Mouse (Mus musculus) MEL (cell line): ENCODE results near the gene Bcar1. TPM values are rescaled to one million over a fixed set of nuclear protein-coding genes. Genes with fewer than 3 reads are reported as not detected.

Experiments
- DNase-seq: peaks from one replicate; pipeline ENCODE4 v3.0.0; 2011; ENCODE audit warnings: low read depth, low spot score
- H3K27ac ChIP-seq: 2 replicates; pipeline ENCODE4 v1.5.1; 2012; ENCODE audit warnings: low read depth, mild to moderate bottlenecking, control low read depth, low read length, moderate library complexity; ENCODE audit not compliant: control insufficient read depth
- H3K27me3 ChIP-seq, 2 experiments: fragments of 150-350 bp in 1 of 2; sonication (generic) in 1 of 2; 2 replicates each; pipeline ENCODE4 v1.6.1; 2012; ENCODE audit warnings: low read length in 2 of 2, mild to moderate bottlenecking in 2 of 2, improper control_type of control experiment in 1 of 2, moderate library complexity in 1 of 2; ENCODE audit not compliant: insufficient read depth in 2 of 2, control insufficient read depth in 1 of 2
- H3K36me3 ChIP-seq, 2 experiments: 2 replicates each; pipeline ENCODE4 v1.6.1; 2012 to 2014; ENCODE audit warnings: low read length in 2 of 2, improper control_type of control experiment in 1 of 2, inconsistent platforms in 1 of 2, mild to moderate bottlenecking in 1 of 2; ENCODE audit not compliant: insufficient read depth in 2 of 2, control insufficient read depth in 1 of 2
- H3K4me1 ChIP-seq, 2 experiments: fragments of 150-350 bp in 1 of 2; sonication (generic) in 1 of 2; 2 replicates each; pipeline ENCODE4 v1.6.1; 2012; ENCODE audit warnings: low read length in 2 of 2, improper control_type of control experiment in 1 of 2, mild to moderate bottlenecking in 1 of 2; ENCODE audit not compliant: insufficient read depth in 2 of 2, control insufficient read depth in 1 of 2
- H3K4me3 ChIP-seq, 2 experiments: fragments of 150-350 bp in 1 of 2; sonication (generic) in 1 of 2; 2 replicates each; pipeline ENCODE4 v1.5.1; 2012; ENCODE audit warnings: low read depth in 2 of 2, low read length in 2 of 2, mild to moderate bottlenecking in 2 of 2, moderate library complexity in 2 of 2, control low read depth in 1 of 2, improper control_type of control experiment in 1 of 2; ENCODE audit not compliant: control insufficient read depth in 1 of 2, insufficient read depth in 1 of 2
- H3K79me2 ChIP-seq: 2 replicates; pipeline ENCODE4 v1.6.1; 2012; ENCODE audit warnings: mild to moderate bottlenecking, low read length, moderate library complexity; ENCODE audit not compliant: control insufficient read depth, poor library complexity, insufficient read depth
- H3K9ac ChIP-seq: 2 replicates; pipeline ENCODE4 v1.6.1; 2012; ENCODE audit warnings: low read depth, mild to moderate bottlenecking, control low read depth, low read length, moderate library complexity; ENCODE audit not compliant: control insufficient read depth, poor library complexity, severe bottlenecking
- H3K9me3 ChIP-seq: fragments of 150-350 bp; sonication (generic); replicated peaks from 2 replicates; pipeline ENCODE4 v1.6.1; 2012; ENCODE audit warnings: mild to moderate bottlenecking, low read length, improper control_type of control experiment, moderate library complexity; ENCODE audit not compliant: insufficient read depth
- BHLHE40 ChIP-seq: IDR thresholded peaks from 2 replicates; pipeline ENCODE4 v1.6.1; 2012; ENCODE audit warnings: low read depth, mild to moderate bottlenecking, inconsistent platforms, low read length, improper control_type of control experiment, borderline replicate concordance
- CHD1 ChIP-seq: IDR thresholded peaks from 2 replicates; pipeline ENCODE4 v1.6.1; 2012; ENCODE audit warnings: low read depth, mild to moderate bottlenecking, inconsistent platforms, low read length, improper control_type of control experiment
- CHD2 ChIP-seq: IDR thresholded peaks from 2 replicates; pipeline ENCODE4 v1.6.1; 2011; ENCODE audit warnings: low read length, improper control_type of control experiment
- ELF1 ChIP-seq: IDR thresholded peaks from 2 replicates; pipeline ENCODE4 v1.6.1; 2014; ENCODE audit warnings: low read depth, mild to moderate bottlenecking, inconsistent platforms, low read length, improper control_type of control experiment, moderate library complexity
- EP300 ChIP-seq, 2 experiments: IDR thresholded peaks; 2 replicates each; pipeline ENCODE4 v1.6.1; 2011; ENCODE audit warnings: improper control_type of control experiment in 2 of 2, low read length in 2 of 2, low read depth in 1 of 2, mild to moderate bottlenecking in 1 of 2
- GABPA ChIP-seq: IDR thresholded peaks from 2 replicates; pipeline ENCODE4 v1.6.1; 2012; ENCODE audit warnings: low read depth, mild to moderate bottlenecking, inconsistent platforms, low read length, improper control_type of control experiment, moderate library complexity
- KAT2A ChIP-seq: conservative IDR thresholded peaks from 2 replicates; pipeline ENCODE4 v1.6.1; 2012; ENCODE audit warnings: low read depth, low read length, improper control_type of control experiment, inconsistent platforms
- MAFK ChIP-seq: IDR thresholded peaks from 2 replicates; pipeline ENCODE4 v1.6.1; 2011; ENCODE audit warnings: low read depth, mild to moderate bottlenecking, low read length, improper control_type of control experiment, borderline replicate concordance
- MAX ChIP-seq: IDR thresholded peaks from 2 replicates; pipeline ENCODE4 v1.6.1; 2011; ENCODE audit warnings: low read length, improper control_type of control experiment
- MYB ChIP-seq: IDR thresholded peaks from 2 replicates; pipeline ENCODE4 v1.6.1; 2011; ENCODE audit warnings: mild to moderate bottlenecking, low read depth, low read length, improper control_type of control experiment
- NELFE ChIP-seq: IDR thresholded peaks from 2 replicates; pipeline ENCODE4 v1.6.1; 2011; ENCODE audit warnings: low read depth, low read length, improper control_type of control experiment
- NRF1 ChIP-seq: IDR thresholded peaks from 2 replicates; pipeline ENCODE4 v1.6.1; 2014; ENCODE audit warnings: low read depth, mild to moderate bottlenecking, inconsistent platforms, low read length, improper control_type of control experiment, moderate library complexity; ENCODE audit not compliant: poor library complexity, insufficient read depth, severe bottlenecking
- RAD21 ChIP-seq: IDR thresholded peaks from 2 replicates; pipeline ENCODE4 v1.6.1; 2011; ENCODE audit warnings: mild to moderate bottlenecking, low read depth, low read length, improper control_type of control experiment
- RCOR1 ChIP-seq: IDR thresholded peaks from 2 replicates; pipeline ENCODE4 v1.6.1; 2012; ENCODE audit warnings: low read depth, mild to moderate bottlenecking, inconsistent platforms, low read length, improper control_type of control experiment
- SMC3 ChIP-seq: IDR thresholded peaks from 2 replicates; pipeline ENCODE4 v1.6.1; 2011; ENCODE audit warnings: low read depth, low read length, improper control_type of control experiment
- TAL1 ChIP-seq: IDR thresholded peaks from 2 replicates; pipeline ENCODE4 v1.6.1; 2012; ENCODE audit warnings: mild to moderate bottlenecking, inconsistent platforms, low read length, moderate library complexity, mixed read lengths
- TBP ChIP-seq: IDR thresholded peaks from 2 replicates; pipeline ENCODE4 v1.8.0; 2011; ENCODE audit warnings: low read depth, low read length, improper control_type of control experiment
- UBTF ChIP-seq: IDR thresholded peaks from 2 replicates; pipeline ENCODE4 v1.6.1; 2012; ENCODE audit warnings: low read depth, mild to moderate bottlenecking, inconsistent platforms, low read length, improper control_type of control experiment, moderate library complexity, borderline replicate concordance; ENCODE audit not compliant: insufficient read depth
- USF2 ChIP-seq, 2 experiments: IDR thresholded peaks; 2 replicates each; pipeline ENCODE4 v1.6.1; 2011 to 2012; ENCODE audit warnings: improper control_type of control experiment in 2 of 2, low read length in 2 of 2, borderline replicate concordance in 1 of 2, inconsistent platforms in 1 of 2, low read depth in 1 of 2, mild to moderate bottlenecking in 1 of 2; ENCODE audit not compliant: insufficient read depth in 1 of 2
- ZKSCAN1 ChIP-seq: IDR thresholded peaks from 2 replicates; pipeline ENCODE4 v1.6.1; 2012; ENCODE audit warnings: low read depth, mild to moderate bottlenecking, inconsistent platforms, low read length, improper control_type of control experiment, moderate library complexity
- ZNF384 ChIP-seq: IDR thresholded peaks from 2 replicates; pipeline ENCODE4 v1.6.1; 2012; ENCODE audit warnings: low read depth, mild to moderate bottlenecking, inconsistent platforms, low read length, improper control_type of control experiment
- polyA plus RNA-seq, 2 experiments: library from polyadenylated mRNA; stranded (reverse) in 1 of 2; unstranded in 1 of 2; fragments of >175 nt in 1 of 2; fragments of >200 nt in 1 of 2; gene quantifications; 2 replicates each; pipeline versions ENCODE4 v1.2.1 to v1.2.4; 2012; ENCODE audit warnings: low replicate concordance in 2 of 2, low read depth in 1 of 2; ENCODE audit not compliant: insufficient read length in 2 of 2, insufficient read depth in 1 of 2, missing spikeins in 1 of 2
- total RNA-seq: library from RNA; depleted of rRNA; stranded (reverse); fragments of 300-350 nt; gene quantifications from 2 replicates; pipeline ENCODE4 v1.2.3, GENCODE M21; 2012

The Bcar1 gene
- total and polyA plus RNA-seq, 3 experiments, result 6.5 to 17.4 TPM; not detected in 1

GRCm38 (mm10) chr8:111728481-111728880, 15.1 kb downstream of the Bcar1 start:
- Histone ChIP-seq H3K36me3 (no peaks in the 10 kb centered on the region), H3K4me3 (no peak overlapping the region), H3K9me3 (no peaks in the 10 kb centered on the region), H3K27ac (no peak overlapping the region), H3K9ac (no peak overlapping the region), H3K27me3 (no peaks in the 10 kb centered on the region), H3K79me2 (no peaks in the 10 kb centered on the region), H3K4me1 (peaks cover 2 to 9% of the 10 kb centered on the region in 2 experiments; a peak in 1 of 4 replicates)
- no peak for DNase-seq
- no peak for TF ChIP-seq RAD21
- no peak for TF ChIP-seq TBP
- TF ChIP-seq SMC3, result no peak
- no peak for TF ChIP-seq NRF1
- TF ChIP-seq TAL1, result no peak
- no peak for TF ChIP-seq NELFE
- no peak for TF ChIP-seq MYB

GRCm38 (mm10) chr8:111727553-111727952, 16.1 kb downstream of the Bcar1 start:
- no peak overlapping the region for H3K27ac ChIP-seq
- no peaks in the 10 kb centered on the region for H3K9me3 ChIP-seq
- no peaks in the 10 kb centered on the region for H3K27me3 ChIP-seq
- no peaks in the 10 kb centered on the region for H3K36me3 ChIP-seq
- H3K9ac ChIP-seq, result no peak overlapping the region
- peaks cover 2 to 9% of the 10 kb centered on the region in 2 experiments; a peak in 1 of 4 replicates for H3K4me1 ChIP-seq
- H3K79me2 ChIP-seq, result no peaks in the 10 kb centered on the region
- DNase-seq, result no peak
- TF ChIP-seq ZNF384 (no peak), TBP (no peak), BHLHE40 (no peak), ZKSCAN1 (no peak), CHD2 (no peak), GABPA (no peak), USF2 (IDR thresholded peaks at IDR 0.05; ENCODE audit: borderline replicate concordance in 1 of 2, insufficient read depth in 1 of 2, low read depth in 1 of 2, low read length in 2 of 2) (no peak), NRF1 (no peak), MAFK (no peak), TAL1 (no peak), CHD1 (no peak), MAX (no peak), UBTF (no peak), RCOR1 (no peak), EP300 (IDR thresholded peaks at IDR 0.05; ENCODE audit: low read depth in 1 of 2, low read length in 2 of 2) (no peak), KAT2A (no peak), ELF1 (no peak)
- no peak overlapping the region for H3K4me3 ChIP-seq
